Mouse (Mus musculus): Measurements from ENCODE around the gene Ldhb.
"Not testable (repeated sequence)": the region's sequence is repeated elsewhere in the genome, so short reads cannot be mapped to it uniquely, and the experiment has no call there.

Gene Ldhb

DNA sequence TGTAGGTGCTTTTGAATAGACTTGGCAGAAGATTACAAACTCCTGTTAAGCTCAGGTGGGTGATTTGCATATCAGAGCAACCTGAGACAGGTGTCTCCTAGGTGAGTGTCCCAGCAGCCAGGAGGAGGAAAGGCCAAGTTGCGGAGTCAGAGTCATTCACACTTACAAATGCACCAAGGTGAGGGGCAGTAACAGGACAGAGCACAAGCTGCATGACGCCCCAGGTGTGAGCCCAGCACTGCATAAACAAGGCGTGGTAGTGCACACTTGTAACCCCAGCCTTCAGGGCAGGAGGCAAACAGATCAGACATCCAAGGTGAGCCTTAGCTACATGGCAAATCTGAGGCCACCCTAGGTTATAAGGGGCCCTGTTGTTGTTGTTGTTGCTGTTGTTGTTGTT, 5.1 kb upstream of the Ldhb start:
- no peak for DNase-seq (ENCODE audit: low spot score)

DNA sequence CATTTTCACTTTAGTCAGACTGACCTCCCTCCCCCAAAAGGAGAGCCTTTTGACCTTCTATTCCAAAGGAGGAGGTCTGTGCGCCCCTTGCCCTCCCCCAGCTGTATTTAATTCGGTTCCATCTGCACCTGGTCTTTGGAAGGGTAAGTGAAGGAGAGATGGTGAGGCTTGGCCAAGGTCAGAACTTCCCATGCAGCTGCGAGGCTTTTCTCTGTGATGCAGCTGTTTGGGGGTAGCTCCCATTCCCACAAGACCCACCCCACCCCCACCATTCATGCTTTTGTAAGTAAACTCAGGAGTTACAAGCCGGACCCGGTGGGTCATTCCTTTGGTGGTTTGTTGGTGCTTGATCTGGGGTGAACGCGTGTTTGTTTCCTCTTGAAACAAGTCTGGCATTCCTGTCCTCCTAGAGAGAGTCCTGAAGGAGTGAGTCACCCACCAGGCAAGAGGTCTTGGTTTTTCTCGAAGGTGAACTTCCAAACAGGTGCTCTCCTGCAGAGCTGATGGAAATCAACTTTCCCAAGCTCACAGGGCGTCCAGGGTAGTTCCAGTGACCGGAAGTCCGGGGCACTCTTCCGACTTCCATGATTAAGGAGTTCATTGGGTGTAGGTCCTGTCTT, 3.9 kb upstream of the Ldhb start:
- no peak for DNase-seq (ENCODE audit: low spot score)

DNA sequence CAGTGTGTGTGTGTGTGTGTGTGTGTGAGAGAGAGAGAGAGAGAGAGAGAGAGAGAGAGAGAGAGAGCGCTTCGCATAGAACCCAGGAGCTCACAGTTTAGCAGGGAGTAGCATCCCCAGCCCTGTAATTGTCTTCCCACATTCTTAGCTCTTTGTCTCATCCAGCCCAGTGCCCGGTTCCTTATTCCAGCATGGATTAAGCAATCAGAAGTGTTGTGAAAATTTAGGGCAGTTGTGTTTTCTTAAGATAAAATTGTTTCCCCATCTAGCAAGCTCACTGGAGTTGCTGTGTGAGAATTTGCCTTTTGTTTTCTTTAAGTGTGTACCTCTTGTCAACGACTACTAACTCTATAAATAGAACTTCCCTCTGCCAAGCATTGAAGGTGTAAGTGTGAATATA, 906 bp upstream of the Ldhb start:
- no peak for DNase-seq (ENCODE audit: low spot score)

DNA sequence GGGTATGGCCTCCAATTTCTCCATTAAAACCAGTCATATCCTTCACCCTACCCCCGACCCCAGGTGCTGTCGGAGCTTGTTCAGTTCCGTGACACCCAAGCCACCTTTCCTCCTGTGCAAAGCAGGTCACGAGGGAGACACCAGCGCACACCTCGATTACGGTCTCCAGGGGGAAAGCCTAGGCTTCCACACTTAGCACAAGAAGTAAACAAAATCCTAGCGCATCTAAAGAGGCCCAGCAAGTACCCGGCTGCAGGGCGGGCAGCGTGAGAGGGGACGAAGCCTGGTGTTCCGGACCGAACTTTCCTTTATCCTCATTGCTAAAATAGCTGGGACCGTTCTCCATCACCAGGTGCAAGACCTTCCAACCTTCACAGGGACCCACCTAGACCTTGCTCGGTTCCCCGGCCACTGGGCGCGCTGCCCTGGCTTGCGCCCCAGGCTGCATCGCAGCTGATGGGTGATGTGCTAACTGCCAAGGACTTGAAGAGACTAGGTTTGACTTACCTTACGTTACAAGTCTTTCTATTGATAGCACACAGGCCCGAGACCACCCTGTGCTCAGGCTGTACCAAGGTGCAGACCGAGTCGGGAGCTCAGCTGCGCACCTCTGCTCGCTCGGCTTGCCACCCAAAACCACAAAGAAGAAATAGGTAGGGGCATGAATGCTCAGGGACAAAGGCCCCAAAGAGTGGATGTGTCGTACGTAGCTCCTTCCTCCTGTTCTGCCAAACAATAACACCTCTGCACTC, 548 bp downstream of the Ldhb start:
- peak; percentile 28 for DNase-seq (ENCODE audit: low spot score)

DNA sequence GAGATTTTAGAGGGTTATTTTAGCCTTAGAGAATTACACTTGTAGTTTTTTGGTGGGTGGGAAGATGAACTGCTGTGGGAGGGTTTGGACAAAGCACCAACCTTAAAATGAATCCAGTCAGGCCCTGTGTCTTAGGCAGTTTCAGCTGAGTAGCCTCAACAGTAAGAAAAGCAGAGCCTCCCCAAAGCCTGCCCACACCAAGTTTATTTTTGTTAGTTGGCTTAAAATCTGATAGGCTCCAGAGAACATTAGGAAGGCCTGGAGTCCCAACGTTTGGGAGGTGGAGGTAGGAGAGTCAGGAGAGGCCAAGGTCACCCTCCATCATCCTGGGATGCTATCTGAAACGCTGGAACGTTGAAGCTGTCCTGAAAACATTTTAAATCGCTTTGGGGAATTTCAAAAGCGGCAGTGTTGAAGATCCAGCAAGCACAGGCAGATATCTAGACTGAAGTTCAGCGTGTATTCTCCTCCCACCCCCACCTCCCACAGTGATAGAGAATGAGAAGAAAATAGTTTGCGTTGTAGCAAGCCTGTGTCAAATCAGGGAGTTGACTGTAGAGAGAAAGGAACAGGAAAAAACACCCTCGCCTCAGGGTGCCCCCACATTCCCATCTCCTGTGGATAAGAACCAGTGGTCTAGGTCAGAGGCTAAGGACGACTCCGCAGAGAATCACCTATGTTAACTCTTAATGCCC, 1.3 kb downstream of the Ldhb start:
- DNase-seq (ENCODE audit: low spot score): no peak

DNA sequence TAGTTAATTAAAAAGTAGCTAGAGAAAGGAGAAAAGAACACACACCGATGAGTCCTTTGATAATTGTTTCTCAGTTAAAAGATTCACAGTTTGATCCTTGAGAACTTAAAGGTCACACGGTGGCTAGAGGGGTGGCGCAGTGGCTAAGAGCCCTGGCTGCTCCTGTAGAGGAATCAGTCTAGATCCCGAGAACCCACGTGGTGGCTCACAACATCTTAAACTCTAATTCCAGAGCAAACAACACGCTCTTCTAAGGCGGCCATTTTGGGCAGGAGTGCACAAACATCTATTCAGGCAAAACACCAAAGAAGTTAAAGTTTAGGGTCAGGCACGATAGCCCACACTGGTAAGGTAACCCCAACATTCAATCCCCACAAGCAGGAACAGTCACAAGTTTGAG, 4.2 kb downstream of the Ldhb start:
- no peak for DNase-seq (ENCODE audit: low spot score)

DNA sequence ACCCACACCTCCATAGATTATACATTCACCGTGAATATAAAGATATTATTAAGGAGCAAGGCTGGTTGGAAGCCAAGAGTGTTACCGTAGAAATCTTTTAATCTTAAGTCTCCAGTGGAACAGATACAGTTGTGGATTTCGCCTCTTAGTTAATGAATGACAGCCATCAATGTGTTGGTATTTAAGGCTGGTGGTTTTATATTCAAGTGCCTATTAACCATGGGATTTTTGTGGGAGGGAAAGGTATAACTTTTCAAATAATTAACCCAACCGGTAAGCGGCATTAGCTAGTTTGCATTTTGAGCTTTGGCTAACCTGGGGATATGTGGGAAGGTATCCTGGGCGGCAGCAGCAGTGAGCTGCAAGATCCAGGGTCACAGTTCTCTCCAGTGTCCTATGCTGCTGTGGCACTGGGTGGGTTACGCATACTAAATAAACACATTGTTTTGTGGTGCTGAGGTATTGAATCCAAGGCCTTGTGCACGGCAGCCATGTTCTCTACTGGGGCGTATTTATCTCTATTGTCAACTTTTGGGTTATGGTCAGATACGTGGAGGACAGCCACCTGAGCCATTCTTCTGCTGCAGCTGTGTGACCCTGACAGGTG, 5.1 kb downstream of the Ldhb start:
- no peak for DNase-seq (ENCODE audit: low spot score)

DNA sequence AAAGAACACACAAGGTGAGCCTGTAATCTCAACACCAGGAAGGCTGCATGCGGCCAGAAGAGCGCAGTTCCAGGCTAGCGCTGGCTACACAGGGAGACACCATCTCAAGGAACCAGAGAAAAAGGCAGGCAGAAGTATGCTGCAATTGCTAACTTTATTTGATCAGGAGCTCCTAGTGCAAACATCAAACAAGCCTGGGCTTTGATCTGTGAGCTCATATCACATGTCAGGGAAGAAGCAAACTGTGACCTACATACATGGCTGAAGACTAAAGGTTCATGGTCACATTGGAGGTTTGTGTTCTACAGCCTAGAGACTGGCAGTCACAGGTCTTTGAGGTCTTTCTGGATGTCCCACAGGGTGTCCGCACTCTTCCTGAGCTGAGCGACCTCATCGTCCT, 17.6 kb downstream of the Ldhb start:
- not testable (repeated sequence) for DNase-seq (ENCODE audit: low spot score)

DNA sequence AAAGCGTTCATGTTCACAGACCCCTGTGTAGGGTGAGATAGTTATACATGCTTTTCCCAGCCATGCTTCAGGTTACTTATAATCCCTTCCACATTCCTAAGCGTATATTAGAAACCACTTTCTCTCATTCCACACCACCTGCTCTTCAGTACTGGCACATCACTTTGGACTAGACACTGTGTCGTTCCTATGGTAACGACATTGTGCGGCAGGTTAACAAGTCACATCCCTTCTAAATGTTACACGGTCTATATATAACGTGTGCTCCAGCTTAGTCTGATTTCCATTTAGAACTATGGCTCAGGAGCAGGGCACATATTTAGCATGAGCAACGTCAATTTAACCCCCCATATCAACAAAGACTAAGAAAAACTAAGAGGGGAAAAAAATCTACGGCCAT, 20.1 kb downstream of the Ldhb start:
- DNase-seq (ENCODE audit: low spot score): no peak

DNA sequence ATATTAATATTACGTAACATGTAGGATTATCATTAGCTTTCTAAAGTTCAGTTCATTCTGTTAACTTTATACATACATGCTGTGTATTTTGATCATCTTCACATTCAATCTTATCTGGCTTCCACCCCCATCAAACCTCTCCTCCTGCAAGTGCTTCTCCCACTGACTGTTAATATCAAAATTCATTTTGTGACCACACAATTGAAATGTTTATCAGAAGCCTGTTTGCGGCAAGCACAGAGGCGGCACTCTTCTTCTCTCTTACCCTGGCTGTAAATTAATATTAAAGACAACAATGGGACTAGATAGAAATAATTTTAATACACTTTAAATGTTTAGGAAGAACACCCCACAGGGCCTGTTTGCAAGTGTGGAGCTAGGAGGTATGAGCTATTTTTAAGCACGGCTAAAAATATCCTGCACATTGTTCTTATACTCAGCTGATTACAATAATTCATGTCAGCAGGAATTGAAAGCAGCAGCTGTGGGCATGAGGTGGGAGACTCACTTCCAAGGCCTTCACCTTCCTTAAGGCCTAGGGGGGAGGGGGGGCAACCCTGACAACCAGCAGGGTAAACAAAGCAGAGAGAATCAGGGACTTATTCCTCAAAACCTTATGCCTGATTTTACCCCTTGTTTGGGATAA, 22.2 kb downstream of the Ldhb start:
- no peak for DNase-seq (ENCODE audit: low spot score)

DNA sequence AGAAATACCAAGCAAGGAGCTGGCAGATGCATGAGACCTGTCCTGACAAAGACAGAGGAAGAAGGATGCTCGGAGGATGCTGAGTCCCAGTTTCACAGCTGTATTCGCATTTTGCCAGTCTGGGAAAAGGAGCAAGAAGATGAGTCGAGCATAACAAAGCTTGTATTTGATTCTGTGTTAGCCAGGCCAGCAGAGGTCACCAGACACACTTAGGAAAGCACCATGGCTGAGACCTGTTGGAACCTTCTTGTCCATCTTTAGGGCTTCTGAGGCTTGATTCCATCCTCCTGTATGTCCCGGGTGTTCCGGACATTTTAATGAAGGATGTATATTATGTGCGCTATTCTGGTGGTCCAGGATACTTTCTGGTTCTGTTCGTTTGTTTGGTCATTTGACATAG, 30.5 kb downstream of the Ldhb start:
- no peak for DNase-seq (ENCODE audit: low spot score)

DNA sequence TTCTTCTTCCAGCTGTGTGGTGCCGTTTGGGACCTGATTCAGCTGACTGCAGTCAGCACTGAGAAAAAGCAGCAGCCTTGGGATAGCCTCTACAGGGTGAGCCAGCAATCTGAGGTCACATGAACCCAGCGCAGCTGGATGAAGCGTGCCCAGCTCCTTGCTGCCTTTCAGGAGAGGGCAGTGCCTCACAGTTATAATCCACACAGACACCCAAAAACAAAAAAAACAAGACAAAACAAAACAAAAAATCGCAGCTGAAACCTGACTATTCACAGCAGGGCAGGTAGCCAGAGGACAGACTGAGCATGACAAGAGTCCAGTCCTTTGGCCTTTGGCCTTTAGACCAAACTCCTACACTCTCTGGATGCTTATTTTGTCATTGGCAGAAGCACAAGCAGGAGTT, 35.0 kb downstream of the Ldhb start, which contains the start of gene Gys2:
Gene Gys2 (minus strand): TSS at position 309 of the 403 bp plus-strand sequence.
- DNase-seq (ENCODE audit: low spot score): no peak

DNA sequence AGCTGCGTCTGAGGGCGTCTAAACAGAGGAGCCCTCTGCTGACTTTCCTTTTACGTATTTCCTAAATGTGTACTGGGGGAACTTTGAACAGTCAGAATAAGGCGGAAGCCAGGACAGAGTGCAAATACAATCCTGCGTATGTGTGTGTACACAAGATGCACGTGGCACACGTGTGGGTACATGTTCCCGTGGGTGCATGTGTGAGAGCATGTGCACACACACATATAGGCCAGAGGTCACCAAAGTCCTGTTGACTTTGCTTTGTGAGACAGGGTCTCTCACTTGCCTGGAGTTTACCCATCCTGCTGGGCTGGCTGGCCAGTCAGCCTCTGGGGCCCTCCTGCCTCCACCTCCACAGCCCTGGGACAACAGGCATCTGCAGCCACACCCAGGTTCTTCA, 36.6 kb downstream of the Ldhb start:
- DNase-seq (ENCODE audit: low spot score): no peak

DNA sequence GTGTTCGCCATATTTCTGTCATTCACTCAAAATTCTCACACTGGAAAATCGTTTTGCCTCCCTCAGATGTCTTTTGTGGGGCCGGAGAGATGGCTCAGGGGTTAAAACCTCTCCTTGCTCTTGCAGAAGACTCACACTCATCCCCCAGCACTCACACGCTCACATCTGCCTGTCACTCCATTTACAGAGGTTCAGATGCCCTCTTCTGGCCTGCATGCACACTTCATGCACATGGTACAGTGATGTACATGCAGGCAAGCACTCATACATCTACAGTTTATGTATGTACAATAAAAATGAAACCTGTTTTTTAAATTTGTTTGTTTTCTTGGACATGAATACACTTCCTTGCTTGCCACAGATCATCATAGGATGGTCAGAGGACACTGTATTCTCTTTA, 38.2 kb downstream of the Ldhb start:
- no peak for DNase-seq (ENCODE audit: low spot score)

DNA sequence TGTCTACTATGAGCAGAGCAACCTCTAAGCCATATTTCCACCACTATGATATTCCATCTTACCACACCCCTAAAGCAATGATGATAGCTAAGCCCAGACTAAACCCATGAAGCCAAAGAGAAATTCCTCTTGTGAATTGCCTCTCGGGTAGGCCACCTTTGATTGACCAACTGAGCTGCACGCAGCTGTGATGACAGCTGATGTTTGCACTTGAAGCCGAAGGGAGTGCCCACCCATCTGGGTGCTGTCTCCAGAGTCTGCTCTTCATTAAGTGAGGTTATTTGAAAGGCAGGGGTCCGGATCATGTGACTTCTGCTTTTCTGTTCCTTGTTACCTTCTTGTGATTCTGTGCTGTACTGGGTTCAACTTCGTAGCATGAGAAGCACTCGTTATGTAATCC, 45.6 kb downstream of the Ldhb start:
- no peak for DNase-seq (ENCODE audit: low spot score)

DNA sequence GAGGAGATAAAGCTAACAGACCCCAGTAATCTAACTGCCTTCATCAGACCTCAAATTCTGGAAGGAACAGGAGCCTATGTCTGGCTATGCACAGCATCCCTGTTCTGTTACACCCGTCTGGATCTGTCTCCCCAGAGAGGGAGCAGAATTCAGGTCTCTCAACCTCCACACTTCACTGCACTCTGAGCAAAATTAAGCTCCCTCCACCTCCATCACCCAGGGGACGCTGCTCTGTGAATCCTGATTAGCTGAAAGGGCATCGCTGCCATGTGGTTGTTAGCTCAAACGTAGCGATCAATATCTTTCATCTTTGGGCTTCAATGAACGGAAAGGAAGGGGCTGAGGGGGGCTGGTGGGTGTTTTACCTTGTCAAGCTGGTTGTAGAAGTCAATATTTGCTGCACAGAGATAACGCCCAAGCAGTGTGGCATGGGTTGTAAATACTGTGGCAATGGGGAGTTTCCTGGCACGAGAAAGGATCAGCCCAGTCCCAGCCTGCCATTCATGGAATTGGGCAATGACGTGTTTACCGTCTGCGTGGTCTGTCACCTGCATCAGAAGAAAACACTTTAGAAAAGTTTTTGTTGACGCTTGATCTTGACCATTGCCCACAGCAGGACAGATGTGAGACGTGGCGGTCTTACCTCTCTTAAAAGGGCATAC, 48.6 kb downstream of the Ldhb start:
- no peak for DNase-seq (ENCODE audit: low spot score)

DNA sequence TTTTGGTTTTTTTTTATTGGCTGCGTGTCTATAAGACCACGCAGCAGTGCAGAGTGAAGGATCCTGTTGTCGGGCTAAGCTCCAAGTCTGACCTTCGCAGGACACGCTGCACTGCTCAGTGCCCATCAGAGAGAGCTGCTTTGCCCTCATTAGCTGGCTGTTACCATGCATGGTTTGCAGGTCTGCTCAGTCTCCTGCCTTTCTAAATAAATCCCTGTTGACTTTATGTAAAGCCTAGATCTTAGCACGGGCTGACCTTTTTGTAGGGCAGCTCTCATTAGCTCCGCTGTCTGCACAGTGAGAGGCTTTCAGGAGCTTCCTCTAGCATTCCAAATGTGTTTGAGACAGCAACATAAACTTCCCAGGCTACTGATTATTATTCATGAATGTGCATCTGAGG, 49.7 kb downstream of the Ldhb start:
- no peak for DNase-seq (ENCODE audit: low spot score)

DNA sequence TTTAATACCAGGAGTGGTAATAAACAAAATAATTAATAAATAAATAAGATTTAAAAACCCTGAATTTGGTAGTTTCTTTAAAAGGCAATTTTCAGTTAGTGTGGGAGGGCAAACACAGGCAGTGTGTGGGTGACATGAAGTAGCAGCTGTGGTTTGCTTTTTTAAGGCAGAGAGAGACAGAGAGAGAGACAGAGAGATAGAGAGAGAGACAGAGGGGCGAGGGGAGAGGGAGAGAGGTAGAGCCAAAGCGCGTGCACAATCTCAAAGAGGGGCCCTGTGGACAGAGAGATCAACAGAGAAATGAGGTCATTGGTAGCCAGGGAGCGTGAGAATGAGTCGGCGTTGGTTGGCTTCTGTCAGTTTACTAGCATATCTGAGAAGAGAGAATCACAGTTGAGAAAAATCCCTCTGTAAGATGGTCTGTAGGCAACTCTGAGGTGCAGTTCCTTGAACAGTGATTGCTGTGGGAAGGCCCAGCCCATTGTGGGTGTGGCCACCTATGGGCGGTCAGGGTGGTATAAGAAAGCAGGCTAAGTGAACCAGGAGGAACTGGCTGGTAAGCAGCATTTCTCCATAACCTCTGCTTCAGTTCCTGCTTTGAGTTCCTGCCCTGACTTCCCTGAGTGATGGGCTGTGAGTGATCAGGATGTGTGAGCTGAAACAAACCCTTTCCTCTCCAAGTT, 52.3 kb downstream of the Ldhb start:
- no peak for DNase-seq (ENCODE audit: low spot score)

DNA sequence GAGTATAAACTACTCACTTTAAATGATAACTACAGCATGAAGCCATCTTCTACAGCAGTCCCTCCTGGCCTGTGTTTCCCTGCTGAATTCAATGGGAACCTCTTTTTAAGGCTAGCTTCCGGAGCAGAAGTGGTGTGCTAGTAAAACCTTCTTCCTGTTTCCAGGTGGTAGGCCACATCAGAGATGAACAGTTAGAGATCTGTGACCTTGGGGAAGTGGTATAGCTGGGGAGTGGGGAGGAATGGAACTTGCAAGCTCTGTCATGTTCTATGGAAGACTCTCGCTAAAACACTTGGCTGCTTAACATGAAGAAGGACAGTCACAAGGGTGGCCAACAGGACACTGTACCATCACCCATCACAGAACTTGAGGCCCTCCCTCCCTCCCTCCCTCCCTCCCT, 54.4 kb downstream of the Ldhb start:
- no peak for DNase-seq (ENCODE audit: low spot score)

DNA sequence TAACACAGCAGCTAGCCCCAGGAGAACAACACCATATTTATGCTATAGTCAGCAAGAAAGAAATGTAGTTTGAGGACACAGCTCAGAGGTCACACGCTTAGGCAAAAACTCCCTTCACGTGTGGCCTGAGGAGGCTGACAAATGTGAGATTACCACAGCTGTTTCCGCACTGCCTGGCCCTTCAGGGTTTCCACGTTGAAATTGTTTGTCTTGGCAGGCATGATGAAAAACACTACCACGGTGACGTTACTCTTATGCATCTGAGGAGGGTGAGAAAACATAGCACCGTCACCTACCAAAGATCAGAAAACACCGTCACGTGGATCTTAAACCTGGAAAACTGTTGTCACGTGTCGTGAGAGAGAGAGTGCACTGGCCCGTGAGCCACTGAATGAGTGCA, 56.4 kb downstream of the Ldhb start:
- no peak for DNase-seq (ENCODE audit: low spot score)

Data from ovary, postnatal 14 days (tissue).